25 mouse cellular contexts compared by ENCODE assay signal in the genomic region with DNA sequence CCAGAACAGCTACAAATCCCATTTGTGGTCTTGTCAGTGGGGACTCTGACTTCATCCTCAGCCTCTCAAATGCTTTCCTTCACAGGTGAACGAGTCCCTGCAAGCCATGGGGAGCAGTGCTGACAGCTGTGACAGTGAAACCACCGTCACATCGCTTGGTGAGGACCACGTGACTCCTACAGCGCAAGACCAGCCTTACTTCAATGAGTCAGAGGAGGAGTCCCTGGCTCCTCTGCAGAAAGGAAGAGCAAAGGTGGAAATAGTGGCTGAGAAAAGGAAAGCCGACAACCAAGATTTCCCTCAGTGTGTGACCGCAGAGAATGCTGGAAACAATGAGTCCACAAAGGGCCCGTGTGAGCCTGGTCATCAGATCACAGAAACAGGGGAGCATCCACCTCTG. TPM values are rescaled to one million over a fixed set of nuclear protein-coding genes. Genes with fewer than 3 reads are reported as not detected.
"Had no signal": no experiment of that assay in that cellular context is flagged by ENCODE, and none has a peak within 500 bp of the region (broad histone marks: within the 10 kb centered on the region; RNA-seq: fewer than 3 reads in every experiment).

No protein-coding gene starts in this region.

- H3K4me2 ChIP-seq: lung, embryonic 14.5 days; midbrain, embryonic 12.5 days; neural tube, embryonic 13.5 days; neural tube, embryonic 15.5 days had no signal

- DNase-seq: lung, adult 18-20 months; lung, embryonic 14.5 days; lung, postnatal 10 days; lung, postnatal 4 days; midbrain, embryonic 14.5 days; retina, postnatal 1 day; right cerebral cortex, adult 18-20 months; right cerebral cortex, postnatal 25 days; right cerebral cortex, postnatal 4 days; spleen, adult 18-20 months; thymus, adult 2 months; thymus, postnatal 25 days; thymus, postnatal 4 days had no signal

- H3K27ac ChIP-seq: midbrain, embryonic 12.5 days; neural tube, embryonic 13.5 days; neural tube, embryonic 15.5 days had no signal

- H3K4me1 ChIP-seq: midbrain, embryonic 12.5 days; neural tube, embryonic 13.5 days had no signal

- H3K9me3 ChIP-seq: midbrain, embryonic 12.5 days; neural tube, embryonic 13.5 days; neural tube, embryonic 15.5 days had no signal

- H3K9ac ChIP-seq: lung, embryonic 14.5 days; midbrain, embryonic 12.5 days; neural tube, embryonic 13.5 days; neural tube, embryonic 15.5 days had no signal

- H3K4me3 ChIP-seq: midbrain, embryonic 12.5 days; myocyte; neural tube, embryonic 13.5 days; neural tube, embryonic 15.5 days had no signal

- ATAC-seq: midbrain, embryonic 16.5 days had no signal

- H3K27me3 ChIP-seq: midbrain, embryonic 12.5 days; neural tube, embryonic 13.5 days; neural tube, embryonic 15.5 days had no signal

RNA-seq across cellular contexts. Expression of a gene that starts 50.5 kb away (rescaled TPM):
- total RNA-seq: megakaryocyte, adult 5-6 weeks; megakaryocyte-erythroid progenitor cell, adult 5-6 weeks had no signal
- polyA plus RNA-seq: liver, embryonic 16.5 days; lung, embryonic 14.5 days; myocyte; small intestine, adult 2 months; stomach, embryonic 14.5 days; stomach, embryonic 16.5 days; thymus, adult 2 months; urinary bladder, adult 2 months had no signal
